Mouse (Mus musculus) MEL (cell line): ENCODE measurements around the gene Gm3417. TPM values are rescaled to one million over a fixed set of nuclear protein-coding genes. Genes with fewer than 3 reads are reported as not detected.
"Not testable (repeated sequence)": the region's sequence is repeated elsewhere in the genome, so short reads cannot be mapped to it uniquely, and the experiment has no call there.

Experiments used
- DNase-seq: peaks from one replicate; pipeline ENCODE4 v3.0.0; 2011; ENCODE audit warnings: low read depth, low spot score
- H3K27ac ChIP-seq: 2 replicates; pipeline ENCODE4 v1.5.1; 2012; ENCODE audit warnings: low read depth, mild to moderate bottlenecking, control low read depth, low read length, moderate library complexity; ENCODE audit not compliant: control insufficient read depth
- H3K27me3 ChIP-seq, 2 experiments: fragments of 150-350 bp in 1 of 2; sonication (generic) in 1 of 2; 2 replicates each; pipeline ENCODE4 v1.6.1; 2012; ENCODE audit warnings: low read length in 2 of 2, mild to moderate bottlenecking in 2 of 2, improper control_type of control experiment in 1 of 2, moderate library complexity in 1 of 2; ENCODE audit not compliant: insufficient read depth in 2 of 2, control insufficient read depth in 1 of 2
- H3K36me3 ChIP-seq, 2 experiments: 2 replicates each; pipeline ENCODE4 v1.6.1; 2012 to 2014; ENCODE audit warnings: low read length in 2 of 2, improper control_type of control experiment in 1 of 2, inconsistent platforms in 1 of 2, mild to moderate bottlenecking in 1 of 2; ENCODE audit not compliant: insufficient read depth in 2 of 2, control insufficient read depth in 1 of 2
- H3K4me1 ChIP-seq, 2 experiments: fragments of 150-350 bp in 1 of 2; sonication (generic) in 1 of 2; 2 replicates each; pipeline ENCODE4 v1.6.1; 2012; ENCODE audit warnings: low read length in 2 of 2, improper control_type of control experiment in 1 of 2, mild to moderate bottlenecking in 1 of 2; ENCODE audit not compliant: insufficient read depth in 2 of 2, control insufficient read depth in 1 of 2
- H3K4me3 ChIP-seq, 2 experiments: fragments of 150-350 bp in 1 of 2; sonication (generic) in 1 of 2; 2 replicates each; pipeline ENCODE4 v1.5.1; 2012; ENCODE audit warnings: low read depth in 2 of 2, low read length in 2 of 2, mild to moderate bottlenecking in 2 of 2, moderate library complexity in 2 of 2, control low read depth in 1 of 2, improper control_type of control experiment in 1 of 2; ENCODE audit not compliant: control insufficient read depth in 1 of 2, insufficient read depth in 1 of 2
- H3K79me2 ChIP-seq: 2 replicates; pipeline ENCODE4 v1.6.1; 2012; ENCODE audit warnings: mild to moderate bottlenecking, low read length, moderate library complexity; ENCODE audit not compliant: control insufficient read depth, poor library complexity, insufficient read depth
- H3K9ac ChIP-seq: 2 replicates; pipeline ENCODE4 v1.6.1; 2012; ENCODE audit warnings: low read depth, mild to moderate bottlenecking, control low read depth, low read length, moderate library complexity; ENCODE audit not compliant: control insufficient read depth, poor library complexity, severe bottlenecking
- H3K9me3 ChIP-seq: fragments of 150-350 bp; sonication (generic); replicated peaks from 2 replicates; pipeline ENCODE4 v1.6.1; 2012; ENCODE audit warnings: mild to moderate bottlenecking, low read length, improper control_type of control experiment, moderate library complexity; ENCODE audit not compliant: insufficient read depth
- polyA plus RNA-seq, 2 experiments: library from polyadenylated mRNA; stranded (reverse) in 1 of 2; unstranded in 1 of 2; fragments of >175 nt in 1 of 2; fragments of >200 nt in 1 of 2; gene quantifications; 2 replicates each; pipeline versions ENCODE4 v1.2.1 to v1.2.4; 2012; ENCODE audit warnings: low replicate concordance in 2 of 2, low read depth in 1 of 2; ENCODE audit not compliant: insufficient read length in 2 of 2, insufficient read depth in 1 of 2, missing spikeins in 1 of 2
- total RNA-seq: library from RNA; depleted of rRNA; stranded (reverse); fragments of 300-350 nt; gene quantifications from 2 replicates; pipeline ENCODE4 v1.2.3, GENCODE M21; 2012

The Gm3417 gene
- total and polyA plus RNA-seq, 3 experiments: 2.0 to 5.2 TPM; not detected in 1

GRCm38 (mm10) chr17:15009088-15009487 is 30.5 kb upstream of the Gm3417 start:
- H3K4me3 ChIP-seq, H3K36me3 ChIP-seq, DNase-seq, H3K79me2 ChIP-seq, H3K4me1 ChIP-seq, H3K27ac ChIP-seq, H3K9ac ChIP-seq, H3K9me3 ChIP-seq, H3K27me3 ChIP-seq: not testable (repeated sequence)

DNA sequence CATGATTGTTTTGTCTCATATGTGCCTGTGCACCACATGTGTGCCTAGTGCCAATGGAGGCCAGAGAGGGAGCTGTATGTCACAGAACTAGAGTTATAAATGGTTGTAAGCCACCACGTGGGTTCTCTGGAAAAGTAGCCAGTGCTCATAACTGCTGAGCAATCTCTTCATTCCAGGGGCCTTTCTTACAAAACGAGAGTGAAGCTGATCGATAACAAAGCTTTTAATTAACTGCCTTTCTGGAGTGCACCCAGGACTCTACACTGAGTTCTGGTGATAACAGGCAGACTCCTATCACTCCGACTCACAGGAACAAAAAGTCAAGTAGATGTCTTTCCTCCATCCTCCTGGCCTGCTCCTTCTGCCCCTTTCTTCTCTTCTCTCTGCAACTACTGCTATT is 21.5 kb upstream of the Gm3417 start:
- not testable (repeated sequence) for H3K4me3 ChIP-seq, H3K4me1 ChIP-seq, H3K36me3 ChIP-seq, DNase-seq, H3K9me3 ChIP-seq, H3K79me2 ChIP-seq, H3K27ac ChIP-seq, H3K9ac ChIP-seq, H3K27me3 ChIP-seq

- not testable (repeated sequence) for H3K4me3 ChIP-seq, DNase-seq, H3K4me1 ChIP-seq
Measured at GRCm38 (mm10) chr17:14994140-14994539, 15.6 kb upstream of the Gm3417 start.

DNA sequence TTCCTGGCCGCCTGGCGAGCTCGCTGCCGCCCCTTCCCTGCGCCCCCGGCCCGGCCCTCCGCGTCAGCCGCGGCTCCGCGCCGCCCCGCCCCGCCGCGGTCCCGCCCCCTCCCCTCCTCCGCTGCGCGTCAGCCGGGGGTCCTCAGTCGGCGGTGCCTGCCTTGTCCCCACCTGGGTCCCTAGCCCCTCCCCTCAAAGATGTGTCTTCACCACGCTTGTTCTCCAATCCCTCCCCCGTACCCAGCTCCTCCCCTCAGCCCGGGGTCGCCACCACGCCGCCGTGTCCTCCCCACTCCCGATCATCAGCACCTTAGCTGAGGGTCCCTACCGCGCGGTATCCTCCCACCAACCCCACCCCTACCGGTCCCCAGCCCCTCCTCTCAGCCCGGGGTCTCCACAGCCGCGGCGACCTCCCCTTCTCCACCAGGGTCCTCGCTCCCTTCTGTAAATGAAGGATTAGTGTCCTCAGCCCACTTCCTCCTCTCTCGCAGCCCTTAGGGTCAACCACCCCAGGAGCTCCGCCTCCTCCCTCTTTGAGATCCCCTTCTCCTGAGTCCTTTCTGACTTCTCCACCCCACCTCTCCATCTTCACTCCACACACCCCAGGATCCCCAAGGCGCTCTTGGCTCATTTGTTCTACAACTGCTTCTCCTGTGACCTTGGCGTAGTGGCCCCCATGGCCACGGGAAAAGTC is 14.7 kb upstream of the Gm3417 start:
- not testable (repeated sequence) for H3K27ac ChIP-seq

More at GRCm38 (mm10) chr17:14994140-14994539, 15.6 kb upstream of the Gm3417 start:
- not testable (repeated sequence) for H3K9me3 ChIP-seq, H3K27me3 ChIP-seq, H3K27ac ChIP-seq, H3K36me3 ChIP-seq, H3K9ac ChIP-seq, H3K79me2 ChIP-seq

GRCm38 (mm10) chr17:14992522-14993138 is 14.0 kb upstream of the Gm3417 start:
- not testable (repeated sequence) for H3K27me3 ChIP-seq, H3K9me3 ChIP-seq

More for the DNA sequence above, 14.7 kb upstream of the Gm3417 start:
- DNase-seq, H3K36me3 ChIP-seq, H3K4me1 ChIP-seq, H3K9ac ChIP-seq, H3K4me3 ChIP-seq, H3K9me3 ChIP-seq, H3K27me3 ChIP-seq, H3K79me2 ChIP-seq: not testable (repeated sequence)

GRCm38 (mm10) chr17:14990116-14990702 is 11.6 kb upstream of the Gm3417 start:
- H3K36me3 ChIP-seq, H3K4me3 ChIP-seq, H3K9me3 ChIP-seq, H3K79me2 ChIP-seq, DNase-seq, H3K4me1 ChIP-seq, H3K9ac ChIP-seq, H3K27me3 ChIP-seq: not testable (repeated sequence)
- peak overlapping the region; percentile 49; the same call in 1 of the 2 replicates for H3K27ac ChIP-seq

More at GRCm38 (mm10) chr17:14992522-14993138, 14.0 kb upstream of the Gm3417 start:
- H3K79me2 ChIP-seq, H3K4me3 ChIP-seq, H3K27ac ChIP-seq, H3K4me1 ChIP-seq, H3K36me3 ChIP-seq, H3K9ac ChIP-seq, DNase-seq: not testable (repeated sequence)
